ENCODE assay signal across 8 mouse cellular contexts in the genomic region with DNA sequence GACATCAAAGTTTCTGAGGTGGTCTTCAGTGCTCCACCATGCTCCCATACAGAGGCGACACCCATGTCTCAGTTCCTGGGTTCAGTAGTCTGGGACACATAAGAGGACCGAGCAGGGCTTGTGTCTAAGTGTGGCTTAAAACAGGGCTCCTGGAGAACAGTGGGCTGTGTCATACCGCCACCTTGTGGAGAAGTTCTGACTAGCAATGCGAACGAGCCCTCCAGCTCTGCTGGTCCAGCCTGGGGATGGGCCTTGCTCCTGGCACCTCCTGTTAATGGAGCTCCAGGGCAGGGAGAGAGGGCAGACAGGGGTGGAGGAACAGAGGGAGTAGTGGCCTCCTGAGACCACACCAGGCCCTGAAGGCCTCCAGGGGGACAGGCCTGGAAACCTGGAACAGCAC. TPM values are rescaled to one million over a fixed set of nuclear protein-coding genes. Genes with fewer than 3 reads are reported as not detected.
DNase-seq lines count a peak whose midpoint lies in the region; ATAC-seq and TF ChIP-seq lines count a peak whose summit lies in the region.

No protein-coding gene starts in this region.

- 2% methylated on average over 5 of the region's 5 CpGs for WGBS in forebrain, embryonic 16.5 days
- WGBS in hindbrain, embryonic 10.5 days = 7% methylated on average over 5 of the region's 5 CpGs
- WGBS in lung, postnatal 0 days = under 1% methylated on average over 5 of the region's 5 CpGs

- peak; percentile 64 for DNase-seq in MEL-GATA-1-ER (ENCODE audit: extremely low read depth, low read depth)
- peak; percentile 74 for DNase-seq in cerebellum, adult 11-12 months
- DNase-seq in hindbrain, embryonic 10.5 days (ENCODE audit: low spot score) = peak; percentile 88
- DNase-seq in layer of hippocampus, adult 8-10 months (ENCODE audit: low spot score in 2 of 2) = peak; percentile 69 to 91
- DNase-seq in lung, postnatal 0 days (ENCODE audit: low spot score) = peak; percentile 88
- peak; percentile 84 for DNase-seq in ovary, postnatal 36 days (ENCODE audit: low spot score)
- peak; percentile 56 to 83 for DNase-seq in thymus, postnatal 10 days (ENCODE audit: low spot score in 2 of 2)

- H3K4me3 ChIP-seq in forebrain, embryonic 16.5 days (replicated peaks; ENCODE audit: low read length) = no peak overlapping the region
- no peak overlapping the region for H3K4me3 ChIP-seq in hindbrain, embryonic 10.5 days
- no peak overlapping the region for H3K4me3 ChIP-seq in lung, postnatal 0 days (ENCODE audit: low read depth, low read length)

- peaks cover 14% of the 10 kb centered on the region for H3K4me1 ChIP-seq in forebrain, embryonic 16.5 days (replicated peaks; ENCODE audit: control insufficient read depth, insufficient read depth, low read length)
- peaks cover 16% of the 10 kb centered on the region for H3K4me1 ChIP-seq in hindbrain, embryonic 10.5 days (replicated peaks)
- H3K4me1 ChIP-seq in lung, postnatal 0 days (ENCODE audit: insufficient read depth, low read depth, low read length) = no peaks in the 10 kb centered on the region

- no peaks in the 10 kb centered on the region for H3K9me3 ChIP-seq in forebrain, embryonic 16.5 days (ENCODE audit: control insufficient read depth, low read length)
- no peaks in the 10 kb centered on the region for H3K9me3 ChIP-seq in hindbrain, embryonic 10.5 days
- H3K9me3 ChIP-seq in lung, postnatal 0 days (ENCODE audit: low read length) = no peaks in the 10 kb centered on the region

- no peak overlapping the region for H3K9ac ChIP-seq in forebrain, embryonic 16.5 days (replicated peaks; ENCODE audit: low read depth, low read length)
- no peak overlapping the region for H3K9ac ChIP-seq in lung, postnatal 0 days (replicated peaks; ENCODE audit: low read depth)

- no peak overlapping the region for H3K4me2 ChIP-seq in forebrain, embryonic 16.5 days (ENCODE audit: low read length)
- H3K4me2 ChIP-seq in lung, postnatal 0 days (replicated peaks; ENCODE audit: low read depth, low read length) = no peak overlapping the region

- no peaks in the 10 kb centered on the region for H3K36me3 ChIP-seq in forebrain, embryonic 16.5 days (ENCODE audit: control insufficient read depth, insufficient read depth)
- H3K36me3 ChIP-seq in hindbrain, embryonic 10.5 days = no peaks in the 10 kb centered on the region
- no peaks in the 10 kb centered on the region for H3K36me3 ChIP-seq in lung, postnatal 0 days (ENCODE audit: insufficient read depth, low read length)

- H3K27ac ChIP-seq in forebrain, embryonic 16.5 days (ENCODE audit: low read length) = no peak overlapping the region
- H3K27ac ChIP-seq in hindbrain, embryonic 10.5 days = no peak overlapping the region
- no peak overlapping the region for H3K27ac ChIP-seq in lung, postnatal 0 days (ENCODE audit: low read length)

- peak; percentile 97 for TF ChIP-seq CTCF in lung, postnatal 0 days (IDR thresholded peaks at IDR 0.05)

- ATAC-seq in forebrain, embryonic 16.5 days = peak; percentile 86
- peak; percentile 77 for ATAC-seq in lung, postnatal 0 days

- no peak for TF ChIP-seq EP300 in lung, postnatal 0 days (IDR thresholded peaks at IDR 0.05)

- H3K27me3 ChIP-seq in forebrain, embryonic 16.5 days (replicated peaks; ENCODE audit: control insufficient read depth, insufficient read depth, low read length) = no peaks in the 10 kb centered on the region
- H3K27me3 ChIP-seq in hindbrain, embryonic 10.5 days (ENCODE audit: insufficient read depth, poor library complexity, severe bottlenecking) = no peaks in the 10 kb centered on the region
- H3K27me3 ChIP-seq in lung, postnatal 0 days (replicated peaks; ENCODE audit: insufficient read depth, low read length) = no peaks in the 10 kb centered on the region

RNA-seq across cellular contexts. Expression of a gene that starts 11.8 kb away (rescaled TPM):
- 0.44 and 1.0 TPM in 2 replicates for polyA plus RNA-seq in forebrain, embryonic 16.5 days (2015; fragmentation: Nextera tagmentation; extraction: Ambion mirVana)
- polyA plus RNA-seq in hindbrain, embryonic 10.5 days (2016; fragmentation: Nextera tagmentation; extraction: Ambion mirVana) = 0.59 and 1.4 TPM in 2 replicates
- 1 to 10 TPM in 3 of 4 experiments, under 1 TPM in 1; 0.80 to 4.7 (median 2.9) TPM for total RNA-seq in layer of hippocampus, adult 8-10 months (2022)
- 2.8 and 3.5 TPM in 2 replicates for polyA plus RNA-seq in lung, postnatal 0 days (2015; fragmentation: Nextera tagmentation; extraction: Ambion mirVana)

RNA-seq across cellular contexts. Expression of a gene that starts 39.0 kb away (rescaled TPM):
- polyA plus RNA-seq in forebrain, embryonic 16.5 days (2015; fragmentation: Nextera tagmentation; extraction: Ambion mirVana) = 32.0 and 36.2 TPM in 2 replicates
- 4.5 and 12.0 TPM in 2 replicates for polyA plus RNA-seq in hindbrain, embryonic 10.5 days (2016; fragmentation: Nextera tagmentation; extraction: Ambion mirVana)
- 10 to 100 TPM; 41.0 to 48.6 (median 45.2) TPM for total RNA-seq in layer of hippocampus, adult 8-10 months (2022)
- polyA plus RNA-seq in lung, postnatal 0 days (2015; fragmentation: Nextera tagmentation; extraction: Ambion mirVana) = 0.47 and 0.75 TPM in 2 replicates

RNA-seq across cellular contexts. Expression of a gene that starts 51.7 kb away (rescaled TPM):
- not detected in 2 replicates for polyA plus RNA-seq in forebrain, embryonic 16.5 days (2015; fragmentation: Nextera tagmentation; extraction: Ambion mirVana)
- polyA plus RNA-seq in hindbrain, embryonic 10.5 days (2016; fragmentation: Nextera tagmentation; extraction: Ambion mirVana) = 0.12 TPM in 1 of 2 replicates, not detected in the other
- total RNA-seq in layer of hippocampus, adult 8-10 months (2022) = 1 to 10 TPM in 1 of 4 experiments, under 1 TPM in 3; 0.29 to 1.7 (median 0.48) TPM
- 0.18 TPM in 1 of 2 replicates, not detected in the other for polyA plus RNA-seq in lung, postnatal 0 days (2015; fragmentation: Nextera tagmentation; extraction: Ambion mirVana)
